Mouse (Mus musculus) kidney, postnatal 25 days (tissue): ENCODE measurements around the gene Mipol1.
"Not testable (repeated sequence)": the region's sequence is repeated elsewhere in the genome, so short reads cannot be mapped to it uniquely, and the experiment has no call there.

Experiments
- DNase-seq, 2 experiments: peaks; one replicate each; pipeline ENCODE4 v3.0.0; 2021; ENCODE audit warnings: mixed read lengths in 2 of 2

Mipol1 gene

DNA sequence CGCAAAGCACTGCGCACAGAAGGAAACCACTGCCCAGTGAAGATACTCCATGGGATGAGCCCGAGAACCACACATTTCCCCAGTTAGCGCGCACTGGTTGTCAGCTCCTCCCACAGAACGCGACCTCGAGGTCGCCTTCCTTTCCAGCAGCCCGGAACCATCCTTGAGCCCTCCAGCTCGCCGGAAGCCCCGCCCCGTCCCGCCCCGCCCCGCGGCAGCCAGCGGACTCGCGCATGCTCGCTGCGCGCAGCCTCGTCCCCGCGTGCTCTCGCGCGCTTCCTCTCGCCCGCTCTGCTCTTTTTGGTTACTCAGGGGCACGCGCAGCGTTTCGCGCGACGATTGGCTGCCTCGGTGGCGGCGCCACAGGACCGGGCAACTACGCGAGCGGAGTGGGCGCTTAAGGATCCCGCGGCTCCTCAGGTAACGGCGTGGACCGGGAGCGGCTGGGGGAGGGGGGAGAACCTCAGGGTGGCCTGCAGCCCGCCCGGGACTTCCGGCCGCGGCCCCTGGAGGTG is at the start of gene Mipol1, which contains the start of gene Prps1l3:
Gene Mipol1, plus strand, starts transcription at position 236 of the 515 bp plus-strand sequence.
Gene Prps1l3, plus strand, starts transcription at position 221 of the 515 bp plus-strand sequence.
- peak; percentile 85 to 95 for DNase-seq

DNA sequence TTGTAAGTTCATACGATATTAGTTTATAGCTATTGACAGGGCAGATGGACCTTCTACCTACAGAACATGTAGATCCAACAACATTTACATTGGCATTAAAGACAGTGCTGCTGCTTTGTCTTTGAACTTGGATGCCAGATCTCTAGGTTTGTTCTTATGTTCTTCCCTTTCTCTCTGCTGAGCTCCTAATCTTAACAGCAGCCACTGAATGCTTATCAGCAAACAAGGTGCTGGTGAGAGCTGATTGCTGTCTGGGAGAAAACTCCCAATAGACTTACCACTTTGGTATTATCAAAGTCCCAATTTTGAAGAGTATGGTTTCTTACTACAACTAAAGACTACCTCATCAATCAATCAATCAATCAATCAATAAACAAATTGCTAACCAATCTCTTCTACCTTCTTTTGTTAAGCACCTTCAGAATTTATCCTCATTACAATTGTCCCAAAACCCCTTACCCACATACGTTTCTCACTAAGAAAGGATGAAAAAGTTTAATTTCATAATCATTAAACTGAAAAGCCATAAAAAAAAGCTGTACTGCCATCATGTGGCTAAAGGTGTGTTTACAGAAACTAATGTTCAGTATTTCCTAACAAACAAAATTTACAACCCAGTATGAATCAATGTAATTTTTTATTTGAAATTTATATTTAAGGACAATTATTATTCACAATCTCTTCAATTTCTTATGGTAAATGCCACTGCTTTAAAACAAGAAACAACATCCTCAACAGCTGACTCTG is 45.7 kb upstream of the Mipol1 start:
- DNase-seq, result no peak

DNA sequence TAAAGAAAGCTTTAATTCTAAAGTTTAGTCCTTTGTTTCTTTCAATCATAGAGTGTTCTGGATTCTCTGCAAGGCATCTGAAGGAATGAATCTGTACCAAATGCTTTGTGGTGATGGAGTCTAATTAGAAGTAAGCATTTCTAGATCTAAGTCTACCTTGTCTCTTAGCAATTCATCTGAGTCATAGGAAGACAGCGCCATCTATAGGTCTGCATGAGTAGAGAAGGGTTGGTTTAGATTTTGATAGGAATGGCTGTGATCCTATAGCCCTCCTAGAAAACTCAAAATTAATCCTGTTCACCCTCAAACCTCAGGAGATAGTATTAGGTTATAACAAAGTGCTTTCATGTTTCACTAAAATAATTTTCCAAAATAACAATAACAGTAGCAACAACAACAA is 44.8 kb upstream of the Mipol1 start:
- no peak for DNase-seq

DNA sequence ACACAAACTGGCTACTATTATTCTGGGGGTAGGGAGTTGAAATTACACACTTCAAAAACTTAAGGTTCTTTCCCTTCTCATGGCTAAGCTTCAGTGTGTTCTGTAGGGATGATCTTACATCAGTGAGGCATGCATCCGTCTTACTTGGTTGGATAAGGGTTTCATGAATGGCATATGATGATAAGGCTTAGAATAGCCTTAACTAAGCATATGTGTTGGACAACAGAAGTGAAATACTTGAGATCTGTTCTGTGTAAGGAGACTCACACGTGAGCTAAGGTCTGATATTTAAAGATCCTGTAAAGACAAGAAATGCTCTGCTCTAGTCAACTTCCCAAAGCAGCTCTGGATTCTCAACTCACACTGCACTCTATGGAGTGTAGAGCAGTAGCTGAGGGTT is 44.1 kb upstream of the Mipol1 start:
- no peak for DNase-seq

DNA sequence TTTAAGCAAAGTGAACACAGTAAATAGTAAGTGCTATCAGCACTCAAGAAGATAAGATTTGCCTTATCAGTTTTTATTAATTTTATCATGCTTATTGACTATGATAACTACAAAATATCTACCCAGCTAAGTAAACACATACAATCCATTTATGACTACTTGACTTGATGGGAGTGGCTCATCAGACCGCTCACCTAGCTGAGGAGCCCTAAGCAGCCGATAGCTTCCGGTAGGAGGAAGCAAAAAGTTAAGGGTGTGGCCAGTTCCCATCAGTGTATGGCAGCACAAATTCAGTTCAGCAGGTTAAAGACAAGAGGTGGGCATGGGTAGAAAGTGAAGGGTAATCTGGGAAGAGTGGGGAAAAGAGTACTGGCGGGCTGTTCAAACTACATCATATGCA is 43.2 kb upstream of the Mipol1 start:
- DNase-seq, result no peak

DNA sequence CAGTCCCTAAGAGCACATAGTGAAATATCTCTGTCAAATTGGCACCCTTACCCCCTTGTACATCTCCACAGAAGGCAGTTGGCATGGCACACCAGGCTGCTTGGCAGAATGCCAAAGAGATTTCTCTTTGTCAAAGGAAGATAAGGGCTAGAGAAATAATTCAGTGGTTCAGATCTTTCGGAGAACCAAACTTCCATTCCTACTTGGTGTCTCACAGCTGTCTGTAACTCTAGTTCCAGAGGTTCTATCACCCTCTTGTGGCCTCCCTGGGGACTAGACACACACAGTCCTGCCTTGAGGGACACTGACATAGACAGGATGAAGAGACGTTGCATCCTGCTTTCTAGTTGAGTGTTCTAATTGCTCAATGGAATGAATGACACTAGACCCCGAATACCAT is 35.6 kb upstream of the Mipol1 start:
- DNase-seq, result peak; percentile 16 to 37

DNA sequence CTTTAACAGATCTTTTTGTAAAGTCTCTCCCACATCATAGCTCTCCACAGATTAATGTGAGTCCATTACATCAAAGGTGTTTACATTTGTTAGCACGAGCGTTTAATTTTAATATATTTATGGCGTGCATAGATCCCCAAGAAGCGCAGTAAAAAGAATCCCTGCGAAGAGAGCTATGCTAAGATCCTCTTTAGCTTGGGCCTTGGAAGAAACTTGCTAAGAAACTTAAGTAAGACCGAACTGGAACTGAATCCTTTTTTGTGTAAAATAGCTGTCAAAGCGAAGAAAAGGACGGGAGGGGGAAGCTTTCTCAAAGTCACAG is 34.0 kb upstream of the Mipol1 start:
- no peak for DNase-seq

DNA sequence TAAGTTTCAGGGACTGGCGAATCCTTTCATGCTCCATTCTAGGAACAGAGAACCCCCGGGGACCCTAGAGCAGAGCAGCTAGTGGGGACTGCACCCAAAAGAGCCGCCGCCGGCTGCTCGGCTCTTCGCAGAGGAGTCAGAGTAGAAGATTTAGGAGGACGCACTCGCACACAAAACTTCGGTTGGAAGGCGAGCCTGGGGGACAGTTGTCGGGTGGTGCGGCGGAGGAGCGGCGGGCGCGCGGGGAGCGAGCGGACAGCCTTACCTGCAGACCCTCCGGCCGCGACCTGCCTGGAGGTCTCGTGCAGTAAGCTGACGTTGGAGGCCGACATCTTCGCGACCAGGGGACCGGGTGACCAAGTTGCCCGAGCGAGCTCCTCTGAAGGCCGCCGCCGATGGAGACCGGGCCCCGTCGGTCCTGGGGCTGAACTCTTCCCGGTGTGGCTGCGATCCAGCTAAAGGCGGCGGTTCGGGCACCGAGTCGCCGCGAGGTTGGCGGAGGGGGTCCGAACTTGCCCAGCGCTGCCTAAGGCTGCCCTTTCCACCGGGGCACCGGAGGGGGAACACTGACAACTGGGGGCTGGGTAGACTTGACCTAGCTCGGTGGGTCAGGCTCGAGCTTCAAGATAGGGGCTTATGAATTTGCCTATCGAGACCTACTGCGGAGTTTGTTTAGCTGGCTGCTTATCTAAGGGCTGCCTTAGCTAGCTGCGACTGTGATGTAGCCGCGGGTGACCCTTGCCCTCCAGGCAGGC is 33.4 kb upstream of the Mipol1 start:
- peak; percentile 80 to 87 for DNase-seq

DNA sequence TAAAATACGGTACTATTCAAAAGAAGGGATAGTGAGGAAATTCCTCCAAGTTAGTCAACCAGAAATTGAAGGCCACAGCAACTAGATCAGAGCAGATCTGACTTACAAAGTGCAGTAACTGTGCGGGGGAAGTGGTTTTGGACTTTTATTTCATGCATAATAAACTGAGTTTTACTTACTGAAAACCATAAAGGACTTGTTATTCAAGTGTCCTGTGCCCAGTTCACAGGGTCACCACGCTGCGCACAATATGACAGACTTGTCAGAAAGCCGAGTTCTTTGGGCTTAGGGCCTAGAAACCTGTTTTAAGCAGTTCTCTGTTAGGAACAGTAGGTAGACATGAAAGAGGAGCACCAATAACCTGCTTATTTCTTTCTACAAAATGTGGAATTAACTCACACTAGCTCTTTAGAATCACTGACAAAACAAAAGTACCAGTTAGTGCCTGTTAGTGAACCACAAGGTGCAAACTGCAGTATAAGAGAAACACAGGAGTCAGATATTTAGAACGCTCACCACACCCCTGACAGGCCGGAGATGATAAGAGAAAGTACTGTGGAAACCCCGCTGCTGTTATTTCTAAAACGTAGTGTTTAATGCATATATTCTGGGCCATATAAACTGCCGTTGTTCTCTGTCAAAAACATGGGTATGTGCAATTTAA is 32.7 kb upstream of the Mipol1 start, which contains the start of gene Slc25a21:
Gene Slc25a21, minus strand, starts transcription at position 110 of the 664 bp plus-strand sequence.
- no peak for DNase-seq

DNA sequence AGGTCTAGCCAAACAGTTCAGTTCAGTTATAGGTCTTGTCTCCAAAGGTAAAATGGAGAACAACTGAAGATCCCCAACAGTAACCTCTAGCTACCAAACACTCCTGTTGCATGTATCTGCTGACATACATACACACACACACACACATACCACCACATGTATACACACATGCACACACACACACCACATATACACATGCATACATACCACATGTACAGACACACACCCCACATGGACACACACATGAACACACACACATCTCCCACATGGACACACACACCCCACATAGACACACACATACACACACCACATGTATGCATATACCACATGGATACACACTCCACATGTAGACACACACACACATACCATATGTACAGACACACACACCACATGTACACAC is 32.0 kb upstream of the Mipol1 start:
- DNase-seq, result no peak

DNA sequence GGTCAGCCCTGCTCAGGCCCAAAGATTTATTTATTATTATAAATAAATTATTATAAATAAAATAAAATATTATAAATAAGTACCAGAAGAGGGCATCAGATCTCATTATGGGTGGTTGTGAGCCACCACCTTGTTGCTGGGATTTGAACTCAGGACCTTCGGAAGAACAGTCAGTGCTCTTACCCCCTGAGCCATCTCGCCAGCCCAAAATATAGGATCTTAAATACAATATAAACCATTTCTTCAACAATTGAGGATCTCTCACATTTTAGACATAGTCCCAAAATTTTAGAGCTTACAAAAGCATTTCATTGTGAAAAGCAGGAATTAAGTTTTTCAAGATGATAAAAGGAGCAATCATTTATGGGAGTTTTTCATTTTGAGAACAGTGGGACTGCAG is 30.8 kb upstream of the Mipol1 start:
- DNase-seq, result no peak

DNA sequence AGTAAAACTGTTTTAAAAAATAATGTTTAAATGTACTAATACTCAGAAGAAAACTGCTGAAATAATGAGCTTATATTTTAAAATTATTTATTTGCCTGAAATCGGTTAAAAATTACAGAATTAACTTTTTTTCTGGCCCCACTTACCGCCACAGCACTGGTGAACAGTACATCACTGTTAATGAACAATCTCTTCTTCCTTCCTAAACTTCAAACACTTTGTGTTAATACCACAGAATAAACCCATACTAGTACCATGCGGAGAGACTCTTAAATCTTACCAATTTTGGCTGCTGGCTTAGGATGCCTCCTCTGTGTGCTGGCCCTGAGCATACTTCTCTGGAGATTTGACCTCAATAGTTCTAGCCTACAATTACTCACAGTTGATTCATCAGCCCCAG is 28.3 kb upstream of the Mipol1 start:
- no peak for DNase-seq

DNA sequence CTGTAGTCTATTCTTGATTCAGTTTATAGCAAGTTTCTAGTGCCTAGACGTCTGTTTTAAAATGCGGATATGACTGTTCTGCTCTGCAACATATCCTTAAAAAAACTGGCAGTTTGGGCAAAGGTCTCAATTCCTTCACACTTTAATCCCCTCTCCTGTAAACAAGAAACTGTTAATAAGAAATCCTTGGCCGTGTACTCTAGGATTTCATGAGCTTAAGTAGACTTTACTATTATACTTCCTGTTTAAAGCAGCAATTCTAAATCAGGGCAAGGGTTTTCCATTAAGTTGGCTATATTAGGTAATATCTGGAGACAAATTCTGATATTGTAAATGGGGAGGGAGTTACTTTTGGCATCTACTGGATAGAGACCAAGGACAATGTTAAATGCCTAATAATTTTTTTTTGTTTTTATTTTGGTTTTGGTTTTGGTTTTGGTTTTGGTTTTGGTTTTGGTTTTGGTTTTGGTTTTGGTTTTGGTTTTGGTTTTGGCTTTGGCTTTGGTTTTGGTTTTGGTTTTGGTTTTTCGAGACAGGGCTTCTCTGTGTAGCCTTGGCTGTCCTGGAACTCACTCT is 25.9 kb upstream of the Mipol1 start:
- no peak for DNase-seq

DNA sequence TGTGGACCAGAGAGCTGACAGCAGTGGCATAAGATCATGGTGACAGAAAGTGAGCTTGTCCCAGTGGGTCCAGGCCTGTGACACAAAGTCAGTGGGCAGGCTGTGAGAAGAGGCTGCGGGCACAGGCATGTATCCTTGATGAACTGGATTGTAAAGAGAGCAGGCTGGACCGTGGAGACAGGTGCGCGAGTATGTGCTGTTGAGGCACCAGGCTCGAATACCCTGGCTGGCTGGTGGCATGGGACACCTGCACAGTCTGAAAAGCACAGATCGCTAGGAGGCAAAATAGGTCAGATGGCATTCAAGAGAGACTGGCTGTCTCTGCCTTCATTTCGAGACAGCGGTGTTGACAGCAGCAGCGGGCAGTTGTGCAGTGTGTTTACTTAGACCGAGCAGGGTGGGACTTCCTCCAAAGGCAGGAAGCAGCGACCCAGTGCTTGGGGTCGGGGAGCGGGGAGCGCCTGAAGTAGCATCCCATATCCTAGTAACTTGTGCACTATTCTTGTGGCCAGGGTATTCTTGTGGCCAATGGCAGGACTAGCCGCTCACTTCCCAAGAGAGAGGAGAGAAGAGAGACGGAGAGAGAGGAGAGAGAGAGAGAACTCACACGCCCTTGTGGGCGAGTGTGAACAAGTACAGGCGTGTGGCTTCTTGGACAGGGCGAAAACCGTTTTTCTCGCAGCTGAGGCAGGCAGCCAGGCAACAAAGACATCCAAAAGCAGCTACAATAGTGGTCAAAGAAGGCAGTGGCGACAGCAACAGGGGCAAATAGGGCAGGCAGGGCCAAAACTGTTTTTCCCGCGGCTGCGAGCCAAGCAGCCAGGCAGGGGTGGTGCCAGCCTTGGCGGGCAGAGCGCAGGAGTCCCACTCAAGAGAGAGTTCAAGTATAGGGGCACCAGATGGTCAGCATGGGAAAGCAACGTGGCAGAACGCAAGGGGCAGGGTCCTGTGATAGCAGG is 18.6 kb upstream of the Mipol1 start:
- peak; percentile 57 to 59 for DNase-seq

DNA sequence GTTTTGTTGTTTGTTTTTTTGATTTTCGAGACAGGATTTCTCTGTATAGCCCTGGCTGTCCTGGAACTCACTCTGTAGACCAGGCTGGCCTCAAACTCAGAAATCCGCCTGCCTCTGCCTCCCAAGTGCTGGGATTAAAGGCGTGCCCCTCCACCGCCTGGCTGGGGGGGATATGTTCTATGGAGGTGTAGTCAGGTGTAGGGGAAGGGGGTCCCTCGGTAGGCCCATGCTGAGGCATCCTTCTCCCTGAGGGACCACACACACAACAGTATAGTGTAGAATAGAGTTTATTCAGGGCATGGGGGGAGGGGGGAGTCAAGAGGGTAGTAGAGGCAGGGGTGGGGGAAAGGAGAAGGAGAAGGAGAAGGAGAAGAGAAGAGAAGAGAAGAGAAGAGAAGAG is 17.8 kb upstream of the Mipol1 start:
- not testable (repeated sequence) for DNase-seq

DNA sequence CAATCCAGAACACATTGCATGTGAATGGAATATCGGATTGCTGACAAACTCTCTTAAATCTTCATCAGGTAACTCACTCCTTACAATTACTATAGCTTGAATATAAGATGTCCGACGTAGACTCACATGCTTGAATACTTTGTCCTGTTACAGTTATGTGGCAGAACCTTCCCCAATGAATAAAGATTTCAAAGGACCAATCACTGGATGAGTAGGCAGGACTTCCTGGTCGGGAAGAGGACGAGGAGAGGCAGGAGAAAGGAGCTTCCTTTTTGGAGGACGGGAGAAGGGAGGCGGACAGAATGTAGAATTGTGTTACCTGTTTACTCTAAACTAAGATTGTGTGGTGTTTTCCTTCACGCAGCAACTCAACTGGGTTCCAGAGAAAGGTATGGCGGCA is 3.8 kb upstream of the Mipol1 start:
- DNase-seq, result no peak

DNA sequence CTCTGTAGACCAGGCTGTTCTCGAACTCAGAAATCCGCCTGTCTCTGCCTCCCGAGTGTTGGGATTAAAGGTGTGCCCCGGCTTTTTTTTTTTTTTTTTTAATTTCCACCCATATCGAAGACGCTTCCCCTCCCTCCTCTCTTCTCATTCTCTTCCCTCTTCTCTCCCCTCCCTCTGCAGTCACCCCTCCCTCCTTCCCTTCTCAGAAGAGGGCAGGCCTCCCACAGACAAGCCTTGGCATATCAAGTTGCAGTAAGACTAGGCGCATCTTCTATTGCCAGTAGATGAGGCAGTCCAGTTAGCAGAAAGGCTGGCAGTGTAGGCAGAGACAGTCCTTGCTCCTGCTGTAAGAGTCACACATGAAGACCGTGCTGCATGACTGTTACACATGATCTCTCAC is 2.5 kb upstream of the Mipol1 start:
- DNase-seq, result no peak

DNA sequence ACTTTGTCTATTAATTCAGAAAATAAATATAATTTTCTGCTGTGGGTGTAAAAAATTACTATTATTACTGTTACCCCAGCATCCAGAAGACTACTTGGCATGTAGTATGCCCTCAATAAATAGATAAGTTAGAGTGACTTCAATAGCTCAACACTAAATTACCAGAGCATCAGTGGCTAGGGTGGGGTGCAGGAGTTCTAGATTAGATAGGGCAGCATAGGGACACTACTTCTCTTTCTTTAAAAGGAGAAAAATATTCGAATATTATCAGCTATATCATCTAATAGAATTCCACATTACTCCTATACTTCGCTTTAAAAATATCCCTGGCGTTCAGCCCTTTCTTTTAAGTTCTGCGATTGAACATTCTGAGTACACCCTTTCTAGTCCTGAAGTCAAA is 524 bp upstream of the Mipol1 start:
- DNase-seq, result no peak

DNA sequence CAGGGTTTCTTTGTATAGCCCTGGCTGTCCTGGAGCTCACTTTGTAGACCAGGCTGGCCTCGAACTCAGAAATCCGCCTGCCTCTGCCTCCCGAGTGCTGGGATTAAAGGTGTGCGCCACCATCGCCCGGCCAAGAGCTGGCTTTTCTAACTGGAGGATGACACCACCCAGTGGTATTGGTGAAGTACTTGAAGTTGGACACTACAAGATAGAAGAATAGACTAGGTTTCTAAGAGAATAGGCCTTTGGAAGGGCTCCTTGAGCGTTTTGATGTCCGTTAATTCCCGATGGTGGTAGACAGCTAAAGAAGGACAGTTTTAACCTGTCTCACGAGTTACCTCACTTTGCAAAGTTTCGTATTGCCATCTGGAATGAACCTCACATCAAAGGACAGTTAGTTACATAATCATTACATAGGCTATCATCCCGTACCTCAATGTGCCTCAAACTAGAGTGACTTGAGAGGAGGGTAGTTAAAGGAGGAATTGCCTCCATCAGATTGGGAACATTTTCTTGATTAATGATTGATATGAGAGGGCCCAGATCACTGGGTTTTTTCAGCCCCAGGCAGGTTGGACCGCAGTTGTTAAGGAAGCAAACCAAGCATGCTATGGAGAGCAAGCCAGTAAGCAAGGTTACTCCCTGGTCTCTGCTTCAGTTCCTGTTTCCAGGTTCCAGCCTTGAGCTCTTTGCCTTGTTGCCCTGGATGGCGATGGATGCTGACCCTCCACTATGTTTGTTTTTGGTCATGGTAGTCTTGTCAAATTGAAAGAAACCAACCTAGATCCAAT is 1.1 kb downstream of the Mipol1 start:
- peak; percentile 54 to 76 for DNase-seq

DNA sequence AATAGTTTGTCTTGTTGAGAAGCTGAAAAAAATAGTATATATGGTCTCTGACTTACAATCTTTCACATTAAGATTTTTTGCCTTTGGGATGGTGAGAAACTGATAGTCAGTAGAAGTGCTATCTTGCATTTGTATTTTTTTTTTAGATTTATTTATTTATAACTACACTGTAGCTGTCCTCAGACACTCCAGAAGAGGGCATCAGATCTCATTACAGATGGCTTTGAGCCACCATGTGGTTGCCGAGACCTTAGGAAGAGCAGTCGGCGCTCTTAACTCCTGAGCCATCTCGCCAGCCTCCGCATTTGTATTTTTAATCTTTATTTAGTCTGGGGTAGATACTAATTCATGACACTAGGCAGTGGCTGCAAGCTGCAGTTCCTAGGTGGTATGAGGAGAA is 3.2 kb downstream of the Mipol1 start:
- DNase-seq, result no peak
